Mouse (Mus musculus) c-Kit-positive CD71-negative TER-119-negative erythroid progenitor cells, embryonic 14.5 days (primary cell): ENCODE data around the gene Serpina3j.
"Not testable (repeated sequence)": the region's sequence is repeated elsewhere in the genome, so short reads cannot be mapped to it uniquely, and the experiment has no call there.

ENCODE experiments used
- DNase-seq: peaks from one replicate; pipeline ENCODE4 v3.0.0-alpha.2; 2013; ENCODE audit warnings: low read depth

Serpina3j gene

GRCm38 (mm10) chr12:104314253-104314652, at the start of gene Serpina3j:
Gene Serpina3j (plus strand): TSS chr12:104314553.
- no peak for DNase-seq

GRCm38 (mm10) chr12:104266374-104266773, 48.0 kb upstream of the Serpina3j start:
- no peak for DNase-seq

- no peak for DNase-seq
These were observed 35.9 kb upstream of the Serpina3j start for GRCm38 (mm10) chr12:104278216-104279055.

GRCm38 (mm10) chr12:104279056-104279435, 35.3 kb upstream of the Serpina3j start:
- DNase-seq: no peak

GRCm38 (mm10) chr12:104283380-104283779, 31.0 kb upstream of the Serpina3j start:
- DNase-seq: no peak

- DNase-seq: no peak
These were observed 26.0 kb upstream of the Serpina3j start for GRCm38 (mm10) chr12:104288336-104288735.

GRCm38 (mm10) chr12:104289872-104290271, 24.5 kb upstream of the Serpina3j start:
- no peak for DNase-seq

- DNase-seq: no peak
These were observed 20.4 kb upstream of the Serpina3j start for GRCm38 (mm10) chr12:104293963-104294362.

GRCm38 (mm10) chr12:104298049-104298448, 16.3 kb upstream of the Serpina3j start:
- no peak for DNase-seq

GRCm38 (mm10) chr12:104305991-104306390, 8.4 kb upstream of the Serpina3j start:
- no peak for DNase-seq

GRCm38 (mm10) chr12:104322454-104322853, 8.1 kb downstream of the Serpina3j start:
- DNase-seq: no peak

- no peak for DNase-seq
These were observed 17.3 kb downstream of the Serpina3j start for GRCm38 (mm10) chr12:104331701-104332100.

- not testable (repeated sequence) for DNase-seq
These were observed 22.5 kb downstream of the Serpina3j start for GRCm38 (mm10) chr12:104336873-104337272.

- DNase-seq: not testable (repeated sequence)
These were observed 23.9 kb downstream of the Serpina3j start, which contains the start of the genes Serpina3k and Serpina3m for GRCm38 (mm10) chr12:104338226-104338625. Gene Serpina3k (plus strand): TSS chr12:104338486. Gene Serpina3m (plus strand): TSS chr12:104338486.

- no peak for DNase-seq
These were observed 24.4 kb downstream of the Serpina3j start for GRCm38 (mm10) chr12:104338705-104339104.

GRCm38 (mm10) chr12:104342489-104342888, 28.1 kb downstream of the Serpina3j start:
- not testable (repeated sequence) for DNase-seq

- DNase-seq: no peak
These were observed 30.8 kb downstream of the Serpina3j start for GRCm38 (mm10) chr12:104345181-104345580.

- DNase-seq: no peak
These were observed 31.4 kb downstream of the Serpina3j start for GRCm38 (mm10) chr12:104345707-104346106.

GRCm38 (mm10) chr12:104347091-104347490, 32.7 kb downstream of the Serpina3j start:
- no peak for DNase-seq

GRCm38 (mm10) chr12:104351812-104352211, 37.5 kb downstream of the Serpina3j start:
- DNase-seq: not testable (repeated sequence)

GRCm38 (mm10) chr12:104356006-104356405, 41.7 kb downstream of the Serpina3j start:
- no peak for DNase-seq

- no peak for DNase-seq
These were observed 55.6 kb downstream of the Serpina3j start for GRCm38 (mm10) chr12:104369986-104370385.
